ENCODE assay signal across 8 mouse cellular contexts in the genomic region with DNA sequence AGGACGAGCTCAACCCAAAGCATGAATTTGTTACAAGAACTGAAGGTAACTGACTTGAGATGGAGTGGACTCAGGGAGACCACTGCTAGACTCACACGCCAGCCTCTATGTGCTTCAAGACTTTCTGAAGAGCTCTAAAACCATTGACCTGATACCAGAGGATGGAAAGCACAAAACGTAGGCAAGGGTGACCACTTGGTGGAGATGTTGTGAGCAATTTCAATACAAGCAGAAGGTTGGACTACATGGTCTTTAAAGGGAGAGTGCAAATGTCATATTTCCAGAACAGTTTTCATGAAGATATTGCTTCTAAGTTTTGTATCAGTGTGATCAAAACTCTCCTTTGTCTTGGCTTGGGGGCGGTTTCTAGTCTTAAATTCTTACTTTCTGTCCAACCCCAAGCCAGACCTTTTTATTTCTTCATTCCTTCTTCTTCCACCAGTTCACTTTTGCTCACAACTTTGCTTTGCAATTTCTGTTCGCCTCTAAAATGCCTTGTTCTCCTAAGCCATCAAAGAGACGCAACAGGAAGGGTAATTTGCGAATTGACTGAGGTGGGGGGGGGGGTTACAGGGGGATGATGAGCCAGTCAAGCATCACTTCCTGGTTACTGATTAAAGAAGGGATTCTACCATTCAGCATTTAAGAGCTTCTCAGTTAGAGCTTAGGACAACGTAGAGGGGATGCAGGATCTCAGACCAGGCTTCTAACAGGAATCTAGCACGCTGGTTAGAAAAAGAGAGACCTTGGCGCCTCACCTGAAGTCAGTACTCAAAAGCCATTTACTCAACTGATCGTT. TPM values are rescaled to one million over a fixed set of nuclear protein-coding genes. Genes with fewer than 3 reads are reported as not detected.
A peak's percentile ranks its signal among the peaks of the same experiment; 100 is the strongest.
DNase-seq lines count a peak whose midpoint lies in the region; ATAC-seq lines count a peak whose summit lies in the region.

No protein-coding gene starts in this region.

- no peaks in the 10 kb centered on the region for H3K9me3 ChIP-seq in limb, embryonic 13.5 days
- no peaks in the 10 kb centered on the region for H3K9me3 ChIP-seq in neural tube, embryonic 14.5 days (ENCODE audit: control insufficient read depth, low read length)

- peaks cover 12% of the 10 kb centered on the region for H3K4me1 ChIP-seq in limb, embryonic 13.5 days
- no peaks in the 10 kb centered on the region for H3K4me1 ChIP-seq in neural tube, embryonic 14.5 days (ENCODE audit: control insufficient read depth, insufficient read depth, low read length)

- H3K9ac ChIP-seq in limb, embryonic 13.5 days, result no peak overlapping the region
- no peak overlapping the region for H3K9ac ChIP-seq in neural tube, embryonic 14.5 days (replicated peaks; ENCODE audit: low read depth, low read length)

- ATAC-seq in limb, embryonic 13.5 days (ENCODE audit: low FRiP score, low read depth), result no peak
- ATAC-seq in neural tube, embryonic 14.5 days (ENCODE audit: low read depth), result no peak

- H3K36me3 ChIP-seq in limb, embryonic 13.5 days, result no peaks in the 10 kb centered on the region
- H3K36me3 ChIP-seq in neural tube, embryonic 14.5 days (ENCODE audit: control insufficient read depth, insufficient read depth, low read length), result no peaks in the 10 kb centered on the region

- H3K4me3 ChIP-seq in limb, embryonic 13.5 days, result no peak overlapping the region; the same call in 1 of the 2 replicates
- no peak overlapping the region for H3K4me3 ChIP-seq in neural tube, embryonic 14.5 days (ENCODE audit: low read depth, low read length)

- intact Hi-C loops in gastrocnemius, postnatal 14 days (cut with DNase I; ENCODE audit: low total_unique reads), result no loop called here
- intact Hi-C loops in heart, postnatal 10 days (cut with DNase I), result loop anchor here (5.0 to 10.0 kb wide), 3 partner anchors 111 to 373 kb away; no protein-coding TSS in a partner anchor

- DNase-seq in gastrocnemius, adult 18-20 months (ENCODE audit: low spot score), result peak; percentile 15
- no peak for DNase-seq in gastrocnemius, postnatal 14 days
- DNase-seq in adrenal gland, postnatal 36 days, result peak; percentile 13 to 22
- DNase-seq in heart, postnatal 10 days, result peak; percentile 29 to 42
- DNase-seq in layer of hippocampus, adult 9-10 months (ENCODE audit: low spot score), result no peak
- no peak for DNase-seq in layer of hippocampus, postnatal 36 days

- peak overlapping the region; percentile 53 for H3K4me2 ChIP-seq in limb, embryonic 13.5 days (replicated peaks)
- H3K4me2 ChIP-seq in neural tube, embryonic 14.5 days (ENCODE audit: low read depth, low read length), result peak overlapping the region; percentile 4; the same call in 1 of the 2 replicates

- WGBS in limb, embryonic 13.5 days, result 30% methylated on average over 11 of the region's 11 CpGs
- 35% methylated on average over 11 of the region's 11 CpGs for WGBS in neural tube, embryonic 14.5 days

- H3K27ac ChIP-seq in limb, embryonic 13.5 days, result no peak overlapping the region
- H3K27ac ChIP-seq in neural tube, embryonic 14.5 days (ENCODE audit: low read depth, low read length), result no peak overlapping the region

- peaks cover 4% of the 10 kb centered on the region; the same call in 1 of the 2 replicates for H3K27me3 ChIP-seq in limb, embryonic 13.5 days
- no peaks in the 10 kb centered on the region for H3K27me3 ChIP-seq in neural tube, embryonic 14.5 days (ENCODE audit: control insufficient read depth, insufficient read depth, low read length)

RNA-seq across cellular contexts. Expression of gene Mid1ip1, which starts 0.8 kb away (rescaled TPM):
- 10 to 100 TPM; 28.5 to 31.9 TPM for total RNA-seq in gastrocnemius, adult 18-20 months (2021)
- total RNA-seq in gastrocnemius, postnatal 14 days (2021), result 1 to 10 TPM; 8.1 to 9.3 TPM
- total RNA-seq in adrenal gland, postnatal 36 days (2021), result 100 to 1,000 TPM in 1 of 2 experiments, 10 to 100 TPM in 1; 70.8 to 100 TPM
- 10 to 100 TPM; 25.5 to 38.5 TPM for total RNA-seq in heart, postnatal 10 days (2021)
- 24.2 and 26.7 TPM in 2 replicates for polyA plus RNA-seq in limb, embryonic 13.5 days (2015; fragmentation: Nextera tagmentation; extraction: Ambion mirVana)
- 73.4 and 80.9 TPM in 2 replicates for polyA plus RNA-seq in neural tube, embryonic 14.5 days (2014; fragmentation: Nextera tagmentation; extraction: Ambion mirVana)
- 10 to 100 TPM; 85.9 to 87.8 TPM for total RNA-seq in layer of hippocampus, postnatal 36 days (2021)

Comparison
In these comparisons a context has a peak if more than half of its experiments do, and no peak if none do; other contexts are left out.
1. DNase-seq: peak in gastrocnemius, adult 18-20 months (single experiment), adrenal gland, postnatal 36 days (2 of 2) and heart, postnatal 10 days (2 of 2); none in gastrocnemius, postnatal 14 days (single experiment), layer of hippocampus, adult 9-10 months (single experiment) and layer of hippocampus, postnatal 36 days (0 of 2).